Mouse (Mus musculus): Measurements from ENCODE around the gene Nr1i2.

DNA sequence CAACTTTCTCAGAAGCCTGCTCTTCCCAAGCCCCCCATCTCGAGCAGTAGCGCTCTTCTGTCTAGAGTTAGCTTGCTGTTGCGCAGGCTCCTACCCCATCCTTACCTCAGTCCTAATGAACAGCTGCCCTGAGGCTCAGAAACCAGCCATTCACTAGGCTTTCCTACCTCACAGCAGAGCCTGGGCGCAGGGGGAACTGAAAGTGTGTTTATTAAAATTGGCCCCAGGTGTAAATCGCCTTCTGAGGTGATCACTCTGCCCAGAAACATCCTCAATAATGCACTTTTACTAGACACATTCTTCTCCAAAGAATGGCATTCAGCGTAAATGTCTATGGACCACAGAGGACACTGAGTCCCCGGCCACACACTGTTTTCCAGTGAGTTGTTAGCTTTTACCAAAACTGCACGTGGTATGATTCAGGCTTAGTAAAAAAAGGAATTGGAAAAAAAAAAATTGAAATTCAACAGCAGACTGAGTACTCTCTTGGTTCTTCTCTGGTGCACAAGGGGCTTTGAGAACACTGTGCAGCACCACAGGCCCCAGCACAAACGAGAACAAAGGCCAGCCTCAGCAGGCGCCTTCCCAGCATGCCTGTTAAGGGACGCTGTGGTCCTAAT lies 32.3 kb upstream of the Nr1i2 start:
- TF ChIP-seq POLR2A (IDR thresholded peaks at IDR 0.05; ENCODE audit: borderline replicate concordance, extremely low read depth, insufficient read depth, insufficient read length, poor library complexity, severe bottlenecking) = no peak
- no peak for TF ChIP-seq CTCF (IDR thresholded peaks at IDR 0.05; ENCODE audit: borderline replicate concordance, extremely low read depth, insufficient read depth, insufficient read length)

Measured in brain, embryonic 14.5 days (tissue).